Mouse (Mus musculus) ES-Bruce4 (cell line): ENCODE results near the gene Trcg1.

Source experiments
- CTCF ChIP-seq: IDR thresholded peaks from one replicate; pipeline ENCODE4 v1.8.1; 2011; ENCODE audit warnings: low read depth, low read length
- EP300 ChIP-seq: IDR thresholded peaks from 2 replicates; pipeline ENCODE4 v1.6.1; 2011; ENCODE audit warnings: low read depth, low read length; ENCODE audit not compliant: insufficient read depth
- POLR2A ChIP-seq: IDR thresholded peaks from one replicate; pipeline ENCODE4 v1.8.1; 2011; ENCODE audit warnings: low read length; ENCODE audit not compliant: insufficient read depth

DNA sequence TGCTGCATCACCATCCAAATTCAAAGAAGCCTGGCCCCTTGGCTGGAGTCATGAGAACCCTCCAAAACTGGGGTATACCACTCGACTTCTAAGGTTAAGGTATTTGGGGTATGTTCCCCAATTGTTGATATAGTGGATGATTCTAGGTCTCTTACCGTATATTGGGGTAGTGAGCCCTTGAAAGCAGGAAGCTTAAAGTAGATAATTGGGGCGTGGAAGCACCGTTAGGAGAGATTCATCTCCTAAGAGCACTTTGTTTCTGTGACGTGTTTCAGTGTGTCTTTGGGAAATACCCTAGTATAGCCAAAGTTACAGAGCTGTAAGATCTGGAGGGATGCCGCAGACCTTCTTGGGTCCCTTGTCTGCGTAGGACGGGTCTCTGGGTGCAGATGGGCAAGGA lies 38.9 kb upstream of the Trcg1 start:
- TF ChIP-seq CTCF (no peak), POLR2A (no peak), EP300 (no peak)
